Mouse (Mus musculus) CH12.LX (cell line): Measurements from ENCODE around the gene Plekhg6. TPM values are rescaled to one million over a fixed set of nuclear protein-coding genes. Genes with fewer than 3 reads are reported as not detected.

Source experiments
- DNase-seq: peaks from one replicate; pipeline ENCODE4 v3.0.0-alpha.2; 2013; ENCODE audit errors: extremely low read depth
- H3K27ac ChIP-seq: 2 replicates; pipeline ENCODE4 v1.5.1; 2012; ENCODE audit warnings: low read depth, mild to moderate bottlenecking, control low read depth, moderate library complexity; ENCODE audit not compliant: insufficient read depth
- H3K27me3 ChIP-seq: replicated peaks from 2 replicates; pipeline ENCODE3; 2012; ENCODE audit warnings: inconsistent platforms
- H3K36me3 ChIP-seq, 2 experiments: replicated peaks in 1 of 2; 2 replicates each; pipeline versions ENCODE3 to v1.6.1; 2012; ENCODE audit warnings: inconsistent platforms in 1 of 2, low read length in 1 of 2, mild to moderate bottlenecking in 1 of 2, mixed read lengths in 1 of 2, moderate library complexity in 1 of 2; ENCODE audit not compliant: control insufficient read depth in 1 of 2, insufficient read depth in 1 of 2
- H3K4me1 ChIP-seq, 2 experiments: 2 replicates each; pipeline ENCODE4 v1.6.1; 2012; ENCODE audit warnings: inconsistent platforms in 1 of 2, moderate library complexity in 1 of 2; ENCODE audit not compliant: insufficient read depth in 2 of 2, control insufficient read depth in 1 of 2
- H3K4me2 ChIP-seq: 2 replicates; pipeline ENCODE4 v1.6.1; 2012; ENCODE audit warnings: low read depth, mild to moderate bottlenecking, control low read depth; ENCODE audit not compliant: poor library complexity, insufficient read depth, severe bottlenecking
- H3K4me3 ChIP-seq, 3 experiments: fragments of 150-350 bp in 1 of 3; sonication (generic) in 1 of 3; replicated peaks in 1 of 3; 2 replicates each; pipeline versions ENCODE3 to v1.5.1; 2011 to 2012; ENCODE audit warnings: low read depth in 2 of 3, low read length in 2 of 3, mild to moderate bottlenecking in 2 of 3, moderate library complexity in 2 of 3, control low read depth in 1 of 3, improper control_type of control experiment in 1 of 3, inconsistent platforms in 1 of 3, mixed read lengths in 1 of 3; ENCODE audit not compliant: poor library complexity in 1 of 3
- H3K79me2 ChIP-seq: replicated peaks from 2 replicates; pipeline ENCODE4 v1.6.1; 2012; ENCODE audit warnings: mild to moderate bottlenecking, moderate library complexity; ENCODE audit not compliant: control insufficient read depth, poor library complexity, insufficient read depth, severe bottlenecking; ENCODE audit errors: extremely low read depth
- H3K9ac ChIP-seq: 2 replicates; pipeline ENCODE4 v1.6.1; 2012; ENCODE audit warnings: low read depth, mild to moderate bottlenecking, control low read depth, moderate library complexity; ENCODE audit not compliant: insufficient read depth
- H3K9me3 ChIP-seq: replicated peaks from 2 replicates; pipeline ENCODE3; 2012; ENCODE audit warnings: low read length, inconsistent platforms, mixed read lengths
- CHD1 ChIP-seq: IDR thresholded peaks from 2 replicates; pipeline ENCODE4 v1.6.1; 2012; ENCODE audit warnings: low read depth, low read length, improper control_type of control experiment, inconsistent platforms
- E2F4 ChIP-seq: IDR thresholded peaks from 2 replicates; pipeline ENCODE4 v1.6.1; 2011; ENCODE audit warnings: low read depth, low read length, improper control_type of control experiment; ENCODE audit not compliant: insufficient replicate concordance
- ELF1 ChIP-seq: IDR thresholded peaks from 2 replicates; pipeline ENCODE4 v1.6.1; 2014; ENCODE audit warnings: low read depth, mild to moderate bottlenecking, inconsistent platforms, low read length, improper control_type of control experiment
- ETS1 ChIP-seq: conservative IDR thresholded peaks from 2 replicates; pipeline ENCODE4 v1.6.1; 2012; ENCODE audit warnings: low read depth, mild to moderate bottlenecking, inconsistent platforms, low read length, improper control_type of control experiment, moderate library complexity
- HCFC1 ChIP-seq: IDR thresholded peaks from 2 replicates; pipeline ENCODE4 v1.6.1; 2012; ENCODE audit warnings: low read depth, mild to moderate bottlenecking, inconsistent platforms, low read length, improper control_type of control experiment
- IRF4 ChIP-seq: IDR thresholded peaks from 2 replicates; pipeline ENCODE4 v1.6.1; 2014; ENCODE audit warnings: low read depth, mild to moderate bottlenecking, inconsistent platforms, low read length, improper control_type of control experiment
- JUN ChIP-seq: IDR thresholded peaks from 2 replicates; pipeline ENCODE4 v1.6.1; 2011; ENCODE audit warnings: low read depth, mild to moderate bottlenecking, low read length, improper control_type of control experiment, moderate library complexity; ENCODE audit not compliant: insufficient read depth
- KAT2A ChIP-seq: IDR thresholded peaks from 2 replicates; pipeline ENCODE4 v1.6.1; 2012; ENCODE audit warnings: low read length, improper control_type of control experiment, inconsistent platforms; ENCODE audit not compliant: insufficient replicate concordance
- MAFK ChIP-seq: IDR thresholded peaks from 2 replicates; pipeline ENCODE4 v1.6.1; 2011; ENCODE audit warnings: low read length, improper control_type of control experiment; ENCODE audit not compliant: insufficient replicate concordance
- MAX ChIP-seq: IDR thresholded peaks from 2 replicates; pipeline ENCODE4 v1.6.1; 2011; ENCODE audit warnings: low read length, improper control_type of control experiment
- MAZ ChIP-seq: IDR thresholded peaks from 2 replicates; pipeline ENCODE4 v1.6.1; 2012; ENCODE audit warnings: low read depth, mild to moderate bottlenecking, inconsistent platforms, low read length, improper control_type of control experiment, moderate library complexity
- MEF2A ChIP-seq: IDR thresholded peaks from 2 replicates; pipeline ENCODE4 v1.6.1; 2014; ENCODE audit warnings: low read depth, mild to moderate bottlenecking, inconsistent platforms, low read length, improper control_type of control experiment, borderline replicate concordance
- MXI1 ChIP-seq: IDR thresholded peaks from 2 replicates; pipeline ENCODE4 v1.6.1; 2011; ENCODE audit warnings: mild to moderate bottlenecking, low read depth, low read length, improper control_type of control experiment
- MYC ChIP-seq: IDR thresholded peaks from 2 replicates; pipeline ENCODE4 v1.6.1; 2011; ENCODE audit warnings: low read depth, mild to moderate bottlenecking, improper control_type of control experiment, low read length
- NELFE ChIP-seq: IDR thresholded peaks from 2 replicates; pipeline ENCODE4 v1.6.1; 2011; ENCODE audit warnings: low read depth, low read length, improper control_type of control experiment
- NRF1 ChIP-seq: IDR thresholded peaks from 2 replicates; pipeline ENCODE4 v1.6.1; 2014; ENCODE audit warnings: low read depth, mild to moderate bottlenecking, inconsistent platforms, low read length, improper control_type of control experiment, moderate library complexity
- POLR2A ChIP-seq: IDR thresholded peaks from 2 replicates; pipeline ENCODE4 v1.6.1; 2011; ENCODE audit warnings: low read depth, mild to moderate bottlenecking, improper control_type of control experiment, low read length
- RAD21 ChIP-seq: IDR thresholded peaks from 2 replicates; pipeline ENCODE4 v1.6.1; 2011; ENCODE audit warnings: low read depth, mild to moderate bottlenecking, low read length, improper control_type of control experiment, moderate library complexity
- RCOR1 ChIP-seq: conservative IDR thresholded peaks from 2 replicates; pipeline ENCODE4 v1.6.1; 2012; ENCODE audit warnings: low read depth, mild to moderate bottlenecking, inconsistent platforms, low read length, improper control_type of control experiment
- SMC3 ChIP-seq: IDR thresholded peaks from 2 replicates; pipeline ENCODE4 v1.6.1; 2011; ENCODE audit warnings: low read depth, low read length, improper control_type of control experiment
- TBP ChIP-seq: conservative IDR thresholded peaks from 2 replicates; pipeline ENCODE4 v1.6.1; 2011; ENCODE audit warnings: low read depth, low read length, improper control_type of control experiment
- TCF12 ChIP-seq: IDR thresholded peaks from 2 replicates; pipeline ENCODE4 v1.6.1; 2014; ENCODE audit warnings: low read depth, mild to moderate bottlenecking, inconsistent platforms, low read length, improper control_type of control experiment
- ZC3H11A ChIP-seq: IDR thresholded peaks from 2 replicates; pipeline ENCODE4 v1.6.1; 2012; ENCODE audit warnings: low read depth, mild to moderate bottlenecking, inconsistent platforms, low read length, improper control_type of control experiment
- ZKSCAN1 ChIP-seq: IDR thresholded peaks from 2 replicates; pipeline ENCODE4 v1.6.1; 2012; ENCODE audit warnings: low read depth, inconsistent platforms, low read length, improper control_type of control experiment, borderline replicate concordance
- ZNF384 ChIP-seq: IDR thresholded peaks from 2 replicates; pipeline ENCODE4 v1.6.1; 2012; ENCODE audit warnings: low read depth, low read length, improper control_type of control experiment, inconsistent platforms
- dilution Hi-C: fragments of 300-500 bp; cut with MboI; formaldehyde crosslinking; loops from 2 replicates; pipeline ENCODE4 v1.14.3; 2020; ENCODE audit warnings: low sequenced_read_pairs; ENCODE audit not compliant: extremely low pct_unique_long_range_greater_than_20kb, extremely low pct_ligation_motif_present
- in situ Hi-C: fragments of 300-500 bp; cut with MboI; formaldehyde crosslinking; loops from 3 replicates; pipeline ENCODE4 v1.14.3; 2019; ENCODE audit warnings: low sequenced_read_pairs, low pct_ligation_motif_present, low pct_unique_long_range_greater_than_20kb, mixed read lengths
- polyA plus RNA-seq: library from polyadenylated mRNA; unstranded; fragments of >175 nt; gene quantifications from 2 replicates; pipeline ENCODE4 v1.2.1, GENCODE M21; 2012; ENCODE audit warnings: low read depth; ENCODE audit not compliant: insufficient read length
- total RNA-seq, 2 experiments: library from RNA; depleted of rRNA; stranded (reverse); fragments of 300-350 nt in 1 of 2; fragments of >200 nt in 1 of 2; gene quantifications; 2 replicates each; pipeline ENCODE4 v1.2.3; 2012 to 2014

Plekhg6 gene
- total and polyA plus RNA-seq, 3 experiments = not detected

DNA sequence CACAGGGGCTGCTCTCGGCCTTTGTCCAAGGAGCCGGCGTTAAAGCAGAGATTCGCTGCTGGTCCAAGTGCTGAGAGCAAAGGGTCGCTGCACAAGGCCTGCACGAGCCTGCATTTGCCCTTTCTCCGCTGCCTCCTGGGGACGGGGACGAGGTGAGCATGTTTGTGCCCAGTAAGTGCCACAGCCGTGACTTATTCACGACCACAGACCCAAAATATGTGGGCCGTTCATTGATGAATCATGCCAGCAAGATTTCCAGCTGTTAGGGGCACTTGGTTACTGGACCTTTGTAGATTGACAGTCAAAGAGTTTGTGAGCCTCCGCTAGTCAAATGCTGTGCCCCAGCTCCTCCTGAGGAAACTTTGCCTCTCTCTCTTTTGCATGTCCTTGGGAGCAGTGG lies 42.9 kb upstream of the Plekhg6 start:
- TF ChIP-seq ZKSCAN1 (no peak), JUN (no peak), IRF4 (no peak), RAD21 (no peak), MEF2A (no peak), MYC (no peak), E2F4 (no peak), ZNF384 (no peak), RCOR1 (no peak)
- in situ Hi-C loops = loop anchor here (5.0 kb wide), 1 partner anchor 179 kb away; no protein-coding TSS in a partner anchor
- no peak overlapping the region for H3K9ac ChIP-seq

GRCm38 (mm10) chr6:125423099-125423498 lies 42.5 kb upstream of the Plekhg6 start:
- H3K9ac ChIP-seq = no peak overlapping the region
- no peak for DNase-seq
- no peaks in the 10 kb centered on the region for H3K36me3 ChIP-seq
- H3K27ac ChIP-seq = no peak overlapping the region
- no peak for TF ChIP-seq ZC3H11A
- no peak for TF ChIP-seq POLR2A
- no peak for TF ChIP-seq TBP
- no peak for TF ChIP-seq ZKSCAN1
- no peak for TF ChIP-seq ELF1
- TF ChIP-seq ZNF384 = no peak
- TF ChIP-seq NELFE = no peak
- TF ChIP-seq MAX = no peak
- TF ChIP-seq NRF1 = no peak
- TF ChIP-seq TCF12 = no peak
- no peak for TF ChIP-seq MAZ
- no peak for TF ChIP-seq CHD1
- no peak for TF ChIP-seq E2F4
- no peak for TF ChIP-seq ETS1
- no peak for TF ChIP-seq MAFK
- TF ChIP-seq KAT2A = no peak
- no peak for TF ChIP-seq MEF2A
- TF ChIP-seq MXI1 = no peak
- no peak for TF ChIP-seq HCFC1
- TF ChIP-seq SMC3 = no peak
- H3K27me3 ChIP-seq = peaks cover 46% of the 10 kb centered on the region
- H3K4me1 ChIP-seq = peaks cover 10 to 17% of the 10 kb centered on the region in 2 experiments; a peak in 3 of 4 replicates
- no peaks in the 10 kb centered on the region for H3K79me2 ChIP-seq
- no peaks in the 10 kb centered on the region for H3K9me3 ChIP-seq
- dilution Hi-C loops (no loop called here), in situ Hi-C loops (loop anchor here (5.0 kb wide), 1 partner anchor 179 kb away; no protein-coding TSS in a partner anchor)
- H3K4me2 ChIP-seq = no peak overlapping the region
- H3K4me3 ChIP-seq = no peak overlapping the region

More for the DNA sequence above, 42.9 kb upstream of the Plekhg6 start:
- Histone ChIP-seq H3K4me1 (peaks cover 10 to 17% of the 10 kb centered on the region in 2 experiments; a peak in 3 of 4 replicates), H3K4me2 (no peak overlapping the region), H3K27ac (no peak overlapping the region), H3K9me3 (no peaks in the 10 kb centered on the region), H3K36me3 (no peaks in the 10 kb centered on the region), H3K4me3 (no peak overlapping the region), H3K79me2 (no peaks in the 10 kb centered on the region), H3K27me3 (peaks cover 46% of the 10 kb centered on the region)
- no peak for DNase-seq
- dilution Hi-C loops = no loop called here
